Mouse (Mus musculus): ENCODE results near the gene Ndp.

The Ndp gene

GRCm38 (mm10) chrX:16911241-16911873 is at the start of gene Ndp:
Gene Ndp, minus strand, starts transcription at chrX:16911774.
- DNase-seq, result peak; percentile 14

GRCm38 (mm10) chrX:16954767-16955166 is 43.2 kb upstream of the Ndp start:
- DNase-seq, result no peak

GRCm38 (mm10) chrX:16918006-16918405 is 6.4 kb upstream of the Ndp start:
- no peak for DNase-seq

GRCm38 (mm10) chrX:16913118-16913517 is 1.5 kb upstream of the Ndp start:
- DNase-seq, result peak; percentile 57

- no peak for DNase-seq
Observed at GRCm38 (mm10) chrX:16911911-16912310, 337 bp upstream of the Ndp start.

GRCm38 (mm10) chrX:16910211-16911095 is 1.1 kb downstream of the Ndp start:
- DNase-seq, result peak; percentile 36

GRCm38 (mm10) chrX:16908652-16909051 is 2.9 kb downstream of the Ndp start:
- no peak for DNase-seq

GRCm38 (mm10) chrX:16907554-16907953 is 4.0 kb downstream of the Ndp start:
- no peak for DNase-seq

- peak; percentile 42 for DNase-seq
Observed at GRCm38 (mm10) chrX:16894377-16895175, 17.0 kb downstream of the Ndp start.

- DNase-seq, result no peak
Observed at GRCm38 (mm10) chrX:16867640-16868314, 43.8 kb downstream of the Ndp start.

- DNase-seq, result no peak
Observed at GRCm38 (mm10) chrX:16860244-16860643, 51.3 kb downstream of the Ndp start.

GRCm38 (mm10) chrX:16846034-16846433 is 65.5 kb downstream of the Ndp start:
- DNase-seq, result no peak

- no peak for DNase-seq
Observed at GRCm38 (mm10) chrX:16841443-16841842, 70.1 kb downstream of the Ndp start.

GRCm38 (mm10) chrX:16837293-16837692 is 74.3 kb downstream of the Ndp start:
- DNase-seq, result no peak

GRCm38 (mm10) chrX:16836488-16837082 is 75.0 kb downstream of the Ndp start:
- no peak for DNase-seq

Measured in cerebellum, adult 11 months (tissue).